ENCODE assay signal across 11 mouse cellular contexts in the genomic region with DNA sequence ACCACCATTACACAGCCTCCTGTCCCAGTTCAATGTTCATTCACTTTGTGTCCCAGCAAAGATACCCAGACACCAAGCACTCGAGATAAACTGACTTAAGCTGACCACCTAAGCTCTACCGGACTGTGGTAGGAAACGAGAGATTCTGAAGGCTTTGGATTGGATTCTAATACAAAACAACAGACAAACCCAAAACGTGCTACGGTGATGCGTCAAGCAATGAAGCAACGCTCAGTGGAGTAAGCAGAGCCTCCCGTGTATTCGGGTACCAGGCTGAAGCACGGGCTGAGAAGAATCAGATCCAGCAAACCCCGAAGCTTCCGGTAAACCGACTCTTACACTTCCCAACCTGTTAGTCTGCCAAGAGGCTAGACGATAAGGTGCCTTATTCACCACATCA. TPM values are rescaled to one million over a fixed set of nuclear protein-coding genes. Genes with fewer than 3 reads are reported as not detected.
DNase-seq lines count a peak whose midpoint lies in the region; ATAC-seq and TF ChIP-seq lines count a peak whose summit lies in the region.
"Had no signal": no experiment of that assay in that cellular context is flagged by ENCODE, and none has a peak within 500 bp of the region (broad histone marks: within the 10 kb centered on the region; RNA-seq: fewer than 3 reads in every experiment).

No protein-coding gene starts in this region.

- no peak overlapping the region for H3K9ac ChIP-seq in heart, embryonic 13.5 days
- H3K9ac ChIP-seq in MEL (ENCODE audit: control insufficient read depth, low read depth, low read length, poor library complexity, severe bottlenecking) = peak overlapping the region; percentile 57
- no peak overlapping the region for H3K9ac ChIP-seq in forebrain, embryonic 15.5 days (replicated peaks)
- no peak overlapping the region for H3K9ac ChIP-seq in liver, embryonic 16.5 days (ENCODE audit: low read depth, low read length)

- no peak overlapping the region for H3K27ac ChIP-seq in heart, embryonic 13.5 days (replicated peaks)
- peak overlapping the region; percentile 74 for H3K27ac ChIP-seq in MEL (ENCODE audit: control insufficient read depth, low read depth, low read length)
- H3K27ac ChIP-seq in forebrain, embryonic 15.5 days (replicated peaks) = no peak overlapping the region
- H3K27ac ChIP-seq in liver, embryonic 16.5 days (ENCODE audit: low read length) = no peak overlapping the region

- peak overlapping the region; percentile 13 for H3K4me3 ChIP-seq in heart, embryonic 13.5 days
- H3K4me3 ChIP-seq in MEL (ENCODE audit: control insufficient read depth in 1 of 2, insufficient read depth in 1 of 2, low read depth in 2 of 2, low read length in 2 of 2) = peak overlapping the region; percentile 43 to 67
- H3K4me3 ChIP-seq in forebrain, embryonic 15.5 days = peak overlapping the region; percentile 27
- peak overlapping the region; percentile 9; the same call in 1 of the 2 replicates for H3K4me3 ChIP-seq in liver, embryonic 16.5 days (ENCODE audit: low read depth, low read length)

- H3K4me1 ChIP-seq in heart, embryonic 13.5 days = peaks cover 37% of the 10 kb centered on the region
- peaks cover 0 to 8% of the 10 kb centered on the region in 2 experiments; a peak in 2 of 4 replicates for H3K4me1 ChIP-seq in MEL (ENCODE audit: control insufficient read depth in 1 of 2, insufficient read depth in 2 of 2, low read length in 2 of 2)
- H3K4me1 ChIP-seq in forebrain, embryonic 15.5 days = peaks cover 25% of the 10 kb centered on the region
- H3K4me1 ChIP-seq in liver, embryonic 16.5 days (ENCODE audit: control insufficient read depth, low read depth, low read length) = peaks cover 31% of the 10 kb centered on the region

- H3K27me3 ChIP-seq in heart, embryonic 13.5 days (replicated peaks) = no peaks in the 10 kb centered on the region
- no peaks in the 10 kb centered on the region for H3K27me3 ChIP-seq in MEL (ENCODE audit: control insufficient read depth in 1 of 2, insufficient read depth in 2 of 2, low read length in 2 of 2)
- no peaks in the 10 kb centered on the region for H3K27me3 ChIP-seq in forebrain, embryonic 15.5 days
- H3K27me3 ChIP-seq in liver, embryonic 16.5 days (ENCODE audit: control insufficient read depth, insufficient read depth, low read depth, low read length) = no peaks in the 10 kb centered on the region

- H3K9me3 ChIP-seq in heart, embryonic 13.5 days = no peaks in the 10 kb centered on the region
- H3K9me3 ChIP-seq in MEL (replicated peaks; ENCODE audit: insufficient read depth, low read length) = no peaks in the 10 kb centered on the region
- no peaks in the 10 kb centered on the region for H3K9me3 ChIP-seq in forebrain, embryonic 15.5 days
- H3K9me3 ChIP-seq in liver, embryonic 16.5 days (replicated peaks; ENCODE audit: control insufficient read depth, low read length) = no peaks in the 10 kb centered on the region
- H3K9me3 ChIP-seq: G1E had no signal

- TF ChIP-seq EP300 in MEL (IDR thresholded peaks at IDR 0.05; ENCODE audit: low read depth in 1 of 2, low read length in 2 of 2) = no peak

- no peak for TF ChIP-seq POLR2A in MEL (IDR thresholded peaks at IDR 0.05; ENCODE audit: control insufficient read depth in 1 of 2, insufficient read depth in 1 of 2, low read depth in 1 of 2, low read length in 2 of 2, poor library complexity in 1 of 2)

- 44% methylated on average over 14 of the region's 14 CpGs for WGBS in heart, embryonic 13.5 days
- WGBS in forebrain, embryonic 15.5 days = 54% methylated on average over 14 of the region's 14 CpGs
- WGBS in liver, embryonic 16.5 days (ENCODE audit: insufficient replicate concordance) = 46% methylated on average over 14 of the region's 14 CpGs

- H3K79me2 ChIP-seq in MEL (ENCODE audit: control insufficient read depth, insufficient read depth, low read length, poor library complexity) = no peaks in the 10 kb centered on the region; the same call in 1 of the 2 replicates

- ATAC-seq in heart, embryonic 13.5 days (ENCODE audit: extremely low read depth, insufficient number of reproducible peaks, low FRiP score, low TSS enrichment) = no peak
- ATAC-seq in forebrain, embryonic 15.5 days (replicated peaks) = no peak
- no peak for ATAC-seq in liver, embryonic 16.5 days (ENCODE audit: low read depth)

- no peak for DNase-seq in heart, postnatal 4 days
- peak; percentile 71 for DNase-seq in MEL (ENCODE audit: low read depth, low spot score)
- no peak for DNase-seq in thymus, postnatal 10 days (ENCODE audit: low spot score in 2 of 2)
- no peak for DNase-seq in cerebellum, adult 9-11 months
- no peak for DNase-seq in left cerebral cortex, postnatal 10 days (ENCODE audit: extremely low spot score in 1 of 2, low spot score in 2 of 2)

- TF ChIP-seq RAD21 in MEL (IDR thresholded peaks at IDR 0.05; ENCODE audit: low read depth, low read length) = no peak

- peak overlapping the region; percentile 59 for H3K4me2 ChIP-seq in heart, embryonic 13.5 days
- peak overlapping the region; percentile 33 for H3K4me2 ChIP-seq in forebrain, embryonic 15.5 days (replicated peaks)
- H3K4me2 ChIP-seq in liver, embryonic 16.5 days (ENCODE audit: low read depth, low read length) = peak overlapping the region; percentile 49

- intact Hi-C loops in left cerebral cortex, postnatal 10 days (cut with DNase I) = loop anchor here (5.0 kb wide), 1 partner anchor 35 kb away; a partner anchor contains a TSS

- no peaks in the 10 kb centered on the region for H3K36me3 ChIP-seq in heart, embryonic 13.5 days
- H3K36me3 ChIP-seq in MEL (ENCODE audit: control insufficient read depth in 1 of 2, insufficient read depth in 2 of 2, low read length in 2 of 2) = peaks cover 0 to 3% of the 10 kb centered on the region in 2 experiments; a peak in 2 of 4 replicates
- H3K36me3 ChIP-seq in forebrain, embryonic 15.5 days = no peaks in the 10 kb centered on the region
- H3K36me3 ChIP-seq in liver, embryonic 16.5 days (ENCODE audit: control insufficient read depth, insufficient read depth) = no peaks in the 10 kb centered on the region
- H3K36me3 ChIP-seq: G1E had no signal

- no peak for TF ChIP-seq CTCF in MEL (IDR thresholded peaks at IDR 0.05 in 2 of 3, conservative IDR thresholded peaks at IDR 0.05 in 1 of 3; ENCODE audit: control insufficient read depth in 1 of 3, insufficient read depth in 1 of 3, low read depth in 2 of 3, low read length in 3 of 3, poor library complexity in 1 of 3, severe bottlenecking in 1 of 3)

TF ChIP-seq in MEL, 35 proteins besides CTCF, POLR2A, EP300 and RAD21:
- TF ChIP-seq MAFK (IDR thresholded peaks at IDR 0.05; ENCODE audit: borderline replicate concordance, low read depth, low read length) = no peak
- TF ChIP-seq CHD2 (IDR thresholded peaks at IDR 0.05; ENCODE audit: low read length) = no peak
- TF ChIP-seq RCOR1 (IDR thresholded peaks at IDR 0.05; ENCODE audit: low read depth, low read length) = no peak
- no peak for TF ChIP-seq POLR2AphosphoS2 (IDR thresholded peaks at IDR 0.05; ENCODE audit: low read length)
- no peak for TF ChIP-seq E2F4 (IDR thresholded peaks at IDR 0.05; ENCODE audit: borderline replicate concordance, low read depth, low read length)
- TF ChIP-seq UBTF (IDR thresholded peaks at IDR 0.05; ENCODE audit: borderline replicate concordance, insufficient read depth, low read depth, low read length) = no peak
- no peak for TF ChIP-seq ELF1 (IDR thresholded peaks at IDR 0.05; ENCODE audit: low read depth, low read length)
- no peak for TF ChIP-seq TBP (IDR thresholded peaks at IDR 0.05; ENCODE audit: low read depth, low read length)
- no peak for TF ChIP-seq JUND (IDR thresholded peaks at IDR 0.05; ENCODE audit: low read depth, low read length)
- no peak for TF ChIP-seq MAZ (IDR thresholded peaks at IDR 0.05; ENCODE audit: low read depth, low read length)
- no peak for TF ChIP-seq ZNF384 (IDR thresholded peaks at IDR 0.05; ENCODE audit: low read depth, low read length)
- TF ChIP-seq HCFC1 (IDR thresholded peaks at IDR 0.05; ENCODE audit: low read depth, low read length) = no peak
- no peak for TF ChIP-seq SIN3A (IDR thresholded peaks at IDR 0.05; ENCODE audit: low read length)

RNA-seq across cellular contexts. Expression of a gene that starts 37.0 kb away (rescaled TPM):
- polyA plus RNA-seq in heart, embryonic 13.5 days (2015; fragmentation: Nextera tagmentation; extraction: Ambion mirVana) = 4.2 and 4.8 TPM in 2 replicates
- 10 to 100 TPM; 69.5 to 71.2 TPM for total RNA-seq in heart, postnatal 4 days (2021)
- total RNA-seq in MEL (2012; rRNA removed) = 16.4 and 16.5 TPM in 2 replicates
- 10 to 100 TPM; 38.8 to 64.6 TPM for polyA plus RNA-seq in MEL (2012; ENCODE audit: insufficient read depth in 1 of 2, insufficient read length in 2 of 2, low read depth in 1 of 2, low replicate concordance in 2 of 2, missing spikeins in 1 of 2)
- 4.3 and 4.9 TPM in 2 replicates for polyA plus RNA-seq in forebrain, embryonic 15.5 days (2015; fragmentation: Nextera tagmentation; extraction: Ambion mirVana)
- polyA plus RNA-seq in liver, embryonic 16.5 days (2015; fragmentation: Nextera tagmentation; extraction: Ambion mirVana) = 1.7 TPM in 2 replicates
- total RNA-seq in left cerebral cortex, postnatal 10 days (2021) = 10 to 100 TPM; 58.7 to 59.4 TPM

RNA-seq across cellular contexts. Expression of a gene that starts 38.3 kb away (rescaled TPM):
- not detected in 2 replicates for polyA plus RNA-seq in heart, embryonic 13.5 days (2015; fragmentation: Nextera tagmentation; extraction: Ambion mirVana)
- not detected for total RNA-seq in heart, postnatal 4 days (2021)
- 0.04 TPM in 1 of 2 replicates, not detected in the other for total RNA-seq in MEL (2012; rRNA removed)
- under 1 TPM in 1 of 2 experiments, not detected in 1; 0.25 TPM for polyA plus RNA-seq in MEL (2012; ENCODE audit: insufficient read depth in 1 of 2, insufficient read length in 2 of 2, low read depth in 1 of 2, low replicate concordance in 2 of 2, missing spikeins in 1 of 2)
- polyA plus RNA-seq in forebrain, embryonic 15.5 days (2015; fragmentation: Nextera tagmentation; extraction: Ambion mirVana) = not detected in 2 replicates
- polyA plus RNA-seq in liver, embryonic 16.5 days (2015; fragmentation: Nextera tagmentation; extraction: Ambion mirVana) = 0.01 TPM in 1 of 2 replicates, not detected in the other
- not detected for total RNA-seq in left cerebral cortex, postnatal 10 days (2021)
- polyA plus RNA-seq: G1E; neural tube, embryonic 11.5 days had no signal

RNA-seq across cellular contexts. Expression of a gene that starts 59.7 kb away (rescaled TPM):
- not detected in 2 replicates for polyA plus RNA-seq in heart, embryonic 13.5 days (2015; fragmentation: Nextera tagmentation; extraction: Ambion mirVana)
- total RNA-seq in heart, postnatal 4 days (2021) = not detected
- not detected in 2 replicates for total RNA-seq in MEL (2012; rRNA removed)
- polyA plus RNA-seq in MEL (2012; ENCODE audit: insufficient read depth in 1 of 2, insufficient read length in 2 of 2, low read depth in 1 of 2, low replicate concordance in 2 of 2, missing spikeins in 1 of 2) = not detected
- not detected in 2 replicates for polyA plus RNA-seq in forebrain, embryonic 15.5 days (2015; fragmentation: Nextera tagmentation; extraction: Ambion mirVana)
- polyA plus RNA-seq in liver, embryonic 16.5 days (2015; fragmentation: Nextera tagmentation; extraction: Ambion mirVana) = not detected in 2 replicates
- total RNA-seq in left cerebral cortex, postnatal 10 days (2021) = not detected
- total RNA-seq: G1E had no signal
- polyA plus RNA-seq: G1E; inflammation-experienced regulatory T-cells, adult 6 months; neural tube, embryonic 11.5 days had no signal
